ENCODE assay signal across 8 mouse cellular contexts in the genomic region with DNA sequence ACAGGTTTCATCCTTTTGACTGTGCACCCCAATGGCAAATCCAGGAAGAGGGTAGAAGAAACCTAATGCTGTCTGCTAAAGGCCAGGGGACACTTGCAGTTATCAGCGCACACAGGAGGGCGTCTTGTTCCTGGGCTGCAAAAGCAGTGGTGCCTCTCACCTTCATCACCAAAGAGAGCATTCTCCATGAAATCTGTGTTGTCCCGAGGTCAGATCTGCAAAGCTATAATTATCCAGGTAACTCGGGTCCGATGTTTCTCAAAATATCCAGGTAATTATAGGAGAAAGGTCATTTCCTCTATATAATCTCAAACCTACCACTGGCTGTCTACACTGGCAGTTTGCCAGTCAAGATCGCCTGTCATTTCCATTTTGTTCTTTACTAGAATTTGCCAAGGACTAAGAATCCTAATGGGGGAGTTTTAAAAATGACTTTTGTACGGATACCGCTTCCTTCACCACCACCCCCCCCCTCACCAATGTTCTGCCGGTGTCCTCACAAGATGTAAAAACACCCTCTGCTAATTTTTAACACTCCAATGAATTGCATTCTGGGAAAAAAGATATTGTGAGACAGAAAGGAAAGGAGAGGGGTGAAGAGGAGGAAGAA.
DNase-seq lines count a peak whose midpoint lies in the region; ATAC-seq lines count a peak whose summit lies in the region.

No protein-coding gene starts in this region.

- H3K36me3 ChIP-seq in heart, embryonic 15.5 days: no peaks in the 10 kb centered on the region
- H3K36me3 ChIP-seq in hindbrain, embryonic 11.5 days (ENCODE audit: control insufficient read depth, insufficient read depth, low read length): no peaks in the 10 kb centered on the region
- H3K36me3 ChIP-seq in midbrain, embryonic 12.5 days: no peaks in the 10 kb centered on the region

- H3K4me3 ChIP-seq in heart, embryonic 15.5 days: peak overlapping the region; percentile 57
- H3K4me3 ChIP-seq in hindbrain, embryonic 11.5 days (ENCODE audit: low read depth, low read length): no peak overlapping the region
- peak overlapping the region; percentile 33 for H3K4me3 ChIP-seq in midbrain, embryonic 12.5 days

- H3K27ac ChIP-seq in heart, embryonic 15.5 days: no peak overlapping the region
- peak overlapping the region; percentile 91 for H3K27ac ChIP-seq in hindbrain, embryonic 11.5 days (ENCODE audit: low read depth, low read length)
- peak overlapping the region; percentile 95 for H3K27ac ChIP-seq in midbrain, embryonic 12.5 days (replicated peaks)

- no peaks in the 10 kb centered on the region for H3K27me3 ChIP-seq in heart, embryonic 15.5 days
- H3K27me3 ChIP-seq in hindbrain, embryonic 11.5 days (ENCODE audit: control insufficient read depth, insufficient read depth, low read length): no peaks in the 10 kb centered on the region
- H3K27me3 ChIP-seq in midbrain, embryonic 12.5 days: no peaks in the 10 kb centered on the region

- no peak overlapping the region for H3K9ac ChIP-seq in heart, embryonic 15.5 days
- peak overlapping the region; percentile 56 for H3K9ac ChIP-seq in hindbrain, embryonic 11.5 days (ENCODE audit: low read depth, low read length)
- peak overlapping the region; percentile 50 for H3K9ac ChIP-seq in midbrain, embryonic 12.5 days (replicated peaks)

- H3K4me1 ChIP-seq in heart, embryonic 15.5 days (replicated peaks): peaks cover 26% of the 10 kb centered on the region
- peaks cover 4% of the 10 kb centered on the region; the same call in 1 of the 2 replicates for H3K4me1 ChIP-seq in hindbrain, embryonic 11.5 days (replicated peaks; ENCODE audit: control insufficient read depth, insufficient read depth, low read length)
- peaks cover 54% of the 10 kb centered on the region for H3K4me1 ChIP-seq in midbrain, embryonic 12.5 days

- H3K4me2 ChIP-seq in heart, embryonic 15.5 days: peak overlapping the region; percentile 93
- peak overlapping the region; percentile 47 for H3K4me2 ChIP-seq in hindbrain, embryonic 11.5 days (replicated peaks; ENCODE audit: low read depth, low read length)
- peak overlapping the region; percentile 59 for H3K4me2 ChIP-seq in midbrain, embryonic 12.5 days (replicated peaks)

- WGBS in heart, embryonic 15.5 days: 38% methylated on average over 9 of the region's 9 CpGs
- 52% methylated on average over 9 of the region's 9 CpGs for WGBS in hindbrain, embryonic 11.5 days
- WGBS in midbrain, embryonic 12.5 days: 51% methylated on average over 9 of the region's 9 CpGs

- H3K9me3 ChIP-seq in heart, embryonic 15.5 days (replicated peaks): no peaks in the 10 kb centered on the region
- no peaks in the 10 kb centered on the region for H3K9me3 ChIP-seq in hindbrain, embryonic 11.5 days (ENCODE audit: control insufficient read depth, low read length)
- no peaks in the 10 kb centered on the region for H3K9me3 ChIP-seq in midbrain, embryonic 12.5 days

- intact Hi-C loops in heart, postnatal 10 days (cut with DNase I): loop anchor here (2.0 to 5.0 kb wide), 2 partner anchors 98 to 305 kb away; partner anchors contain the start of gene Maml3
- intact Hi-C loops in left cerebral cortex, postnatal 25 days (cut with DNase I): loop anchor here (1.0 to 10.0 kb wide), 5 partner anchors 92 to 305 kb away; partner anchors contain the start of gene Maml3

- no peak for DNase-seq in heart, postnatal 10 days
- DNase-seq in cerebellum, adult 18-20 months: peak; percentile 31 to 59
- DNase-seq in hindbrain, embryonic 11.5 days (ENCODE audit: low spot score): no peak
- no peak for DNase-seq in right cerebral cortex, postnatal 14 days
- DNase-seq in left cerebral cortex, postnatal 25 days (ENCODE audit: low spot score in 2 of 2): no peak
- DNase-seq in lung, postnatal 25 days (ENCODE audit: low spot score): no peak

- ATAC-seq in heart, embryonic 15.5 days (replicated peaks; ENCODE audit: insufficient number of reproducible peaks, insufficient read depth, low FRiP score, low read depth): no peak
- no peak for ATAC-seq in hindbrain, embryonic 11.5 days (ENCODE audit: low FRiP score)
- ATAC-seq in midbrain, embryonic 12.5 days (ENCODE audit: low FRiP score, low read depth): 0 out of 2 replicates have a peak, but pooled peaks have one; percentile 1

Comparison
In these comparisons a context has a peak if more than half of its experiments do, and no peak if none do; other contexts are left out.
1. DNase-seq: peak in cerebellum, adult 18-20 months (2 of 2); none in heart, postnatal 10 days (0 of 2), hindbrain, embryonic 11.5 days (single experiment), right cerebral cortex, postnatal 14 days (single experiment), left cerebral cortex, postnatal 25 days (0 of 2) and lung, postnatal 25 days (single experiment).
2. Peak in every context shown above with its lines, with median percentiles within 50 percentile points of each other: H3K4me2 ChIP-seq.